Mouse (Mus musculus): Measurements from ENCODE around the gene Lipf.

- TF ChIP-seq CTCF (IDR thresholded peaks at IDR 0.05; ENCODE audit: extremely low read depth, insufficient read length, insufficient replicate concordance, low read depth, low read length) = no peak
- TF ChIP-seq POLR2A (IDR thresholded peaks at IDR 0.05; ENCODE audit: low read depth, low read length) = no peak
These were observed 47.0 kb downstream of the Lipf start, which contains the start of gene Lipk for GRCm38 (mm10) chr19:34008002-34008401.

Measured in small intestine, adult 2 months (tissue).